Mouse (Mus musculus): ENCODE measurements around the gene Zc3hav1.
"Not testable (repeated sequence)": the region's sequence is repeated elsewhere in the genome, so short reads cannot be mapped to it uniquely, and the experiment has no call there.

The Zc3hav1 gene

GRCm38 (mm10) chr6:38353811-38354722 is at the start of gene Zc3hav1:
Gene Zc3hav1 (minus strand): TSS chr6:38354603.
- DNase-seq = peak; percentile 15

- DNase-seq = peak; percentile 27
These were observed 35.3 kb upstream of the Zc3hav1 start for GRCm38 (mm10) chr6:38389671-38390070.

- peak; percentile 80 for DNase-seq
These were observed 26.8 kb upstream of the Zc3hav1 start, which contains the start of gene Ttc26 for GRCm38 (mm10) chr6:38381129-38381771. Gene Ttc26 (plus strand): TSS chr6:38381469.

GRCm38 (mm10) chr6:38380764-38381128 is 26.3 kb upstream of the Zc3hav1 start:
- DNase-seq = no peak

GRCm38 (mm10) chr6:38374271-38374670 is 19.9 kb upstream of the Zc3hav1 start:
- DNase-seq = no peak

GRCm38 (mm10) chr6:38369945-38370344 is 15.5 kb upstream of the Zc3hav1 start:
- DNase-seq = no peak

- no peak for DNase-seq
These were observed 9.7 kb upstream of the Zc3hav1 start for GRCm38 (mm10) chr6:38364121-38364520.

- DNase-seq = no peak
These were observed 9.0 kb upstream of the Zc3hav1 start for GRCm38 (mm10) chr6:38363370-38363769.

GRCm38 (mm10) chr6:38361937-38362336 is 7.5 kb upstream of the Zc3hav1 start:
- DNase-seq = no peak

- no peak for DNase-seq
These were observed 6.7 kb upstream of the Zc3hav1 start for GRCm38 (mm10) chr6:38361065-38361464.

- no peak for DNase-seq
These were observed 5.5 kb upstream of the Zc3hav1 start for GRCm38 (mm10) chr6:38359736-38360499.

GRCm38 (mm10) chr6:38359044-38359735 is 4.8 kb upstream of the Zc3hav1 start:
- DNase-seq = not testable (repeated sequence)

GRCm38 (mm10) chr6:38358253-38359027 is 4.0 kb upstream of the Zc3hav1 start:
- no peak for DNase-seq

- DNase-seq = no peak
These were observed 3.3 kb upstream of the Zc3hav1 start for GRCm38 (mm10) chr6:38357603-38358252.

- DNase-seq = not testable (repeated sequence)
These were observed 2.4 kb upstream of the Zc3hav1 start for GRCm38 (mm10) chr6:38356661-38357433.

GRCm38 (mm10) chr6:38355862-38356261 is 1.5 kb upstream of the Zc3hav1 start:
- no peak for DNase-seq

GRCm38 (mm10) chr6:38355354-38355823 is 986 bp upstream of the Zc3hav1 start:
- no peak for DNase-seq

- no peak for DNase-seq
These were observed 435 bp upstream of the Zc3hav1 start for GRCm38 (mm10) chr6:38354723-38355353.

GRCm38 (mm10) chr6:38353181-38353580 is 1.2 kb downstream of the Zc3hav1 start:
- DNase-seq = no peak

GRCm38 (mm10) chr6:38352451-38352850 is 2.0 kb downstream of the Zc3hav1 start:
- DNase-seq = no peak
